Mouse (Mus musculus) right cerebral cortex, postnatal 36 days (tissue): Measurements from ENCODE around the gene Evi5.

Source experiments
- DNase-seq, 2 experiments: peaks; one replicate each; pipeline ENCODE4 v3.0.0; 2022; ENCODE audit warnings: low spot score in 2 of 2, mixed read lengths in 1 of 2

The Evi5 gene

GRCm38 (mm10) chr5:107873330-107873729, 1.6 kb downstream of the Evi5 start:
- no peak for DNase-seq

- no peak for DNase-seq
Measured at GRCm38 (mm10) chr5:107869701-107870100, 5.2 kb downstream of the Evi5 start.

GRCm38 (mm10) chr5:107868905-107869424, 5.9 kb downstream of the Evi5 start:
- peak; percentile 83 to 86 for DNase-seq

- DNase-seq = peak in 1 of 2 experiments; percentile 18
Measured at GRCm38 (mm10) chr5:107867970-107868904, 6.7 kb downstream of the Evi5 start.

- DNase-seq = no peak
Measured at GRCm38 (mm10) chr5:107866127-107867126, 8.5 kb downstream of the Evi5 start.

- no peak for DNase-seq
Measured at GRCm38 (mm10) chr5:107863971-107864370, 10.9 kb downstream of the Evi5 start.

GRCm38 (mm10) chr5:107858963-107859362, 15.9 kb downstream of the Evi5 start:
- DNase-seq = no peak

- DNase-seq = no peak
Measured at GRCm38 (mm10) chr5:107855546-107855945, 19.4 kb downstream of the Evi5 start.

GRCm38 (mm10) chr5:107854556-107854955, 20.4 kb downstream of the Evi5 start:
- no peak for DNase-seq

- no peak for DNase-seq
Measured at GRCm38 (mm10) chr5:107853807-107854206, 21.1 kb downstream of the Evi5 start.

- no peak for DNase-seq
Measured at GRCm38 (mm10) chr5:107848964-107849363, 25.9 kb downstream of the Evi5 start.

- no peak for DNase-seq
Measured at GRCm38 (mm10) chr5:107847817-107848216, 27.1 kb downstream of the Evi5 start.

- DNase-seq = no peak
Measured at GRCm38 (mm10) chr5:107847349-107847748, 27.6 kb downstream of the Evi5 start.

- DNase-seq = no peak
Measured at GRCm38 (mm10) chr5:107840549-107841238, 34.2 kb downstream of the Evi5 start.

GRCm38 (mm10) chr5:107838891-107839644, 35.8 kb downstream of the Evi5 start:
- no peak for DNase-seq

GRCm38 (mm10) chr5:107834287-107834686, 40.6 kb downstream of the Evi5 start:
- DNase-seq = no peak

GRCm38 (mm10) chr5:107831351-107831750, 43.6 kb downstream of the Evi5 start:
- DNase-seq = no peak

GRCm38 (mm10) chr5:107829998-107830560, 44.8 kb downstream of the Evi5 start, which contains the start of gene Ube2d2b:
Gene Ube2d2b, plus strand, starts transcription at chr5:107830099.
- no peak for DNase-seq

GRCm38 (mm10) chr5:107822521-107822920, 52.4 kb downstream of the Evi5 start:
- no peak for DNase-seq

- DNase-seq = no peak
Measured at GRCm38 (mm10) chr5:107814651-107815050, 60.3 kb downstream of the Evi5 start.
